Comparison of ENCODE assay signal across 8 mouse cellular contexts in genomic region chr11:60727392-60728140, GRCm38 (mm10). TPM values are rescaled to one million over a fixed set of nuclear protein-coding genes. Genes with fewer than 3 reads are reported as not detected.
DNase-seq lines count a peak whose midpoint lies in the region; ATAC-seq and TF ChIP-seq lines count a peak whose summit lies in the region.

No protein-coding gene starts in this region.

- H3K4me1 ChIP-seq in bone marrow, adult 2 months (ENCODE audit: control insufficient read depth, insufficient read depth, low read length): peaks cover 7% of the 10 kb centered on the region; the same call in 1 of the 2 replicates
- H3K4me1 ChIP-seq in erythroblast, embryonic 14.5 days (ENCODE audit: control insufficient read depth): peaks cover 37% of the 10 kb centered on the region
- peaks cover 25% of the 10 kb centered on the region for H3K4me1 ChIP-seq in limb, embryonic 13.5 days
- peaks cover 13% of the 10 kb centered on the region for H3K4me1 ChIP-seq in neural tube, embryonic 14.5 days (ENCODE audit: control insufficient read depth, insufficient read depth, low read length)

- no peaks in the 10 kb centered on the region for H3K27me3 ChIP-seq in erythroblast, embryonic 14.5 days (ENCODE audit: control insufficient read depth)
- no peaks in the 10 kb centered on the region for H3K27me3 ChIP-seq in limb, embryonic 13.5 days
- H3K27me3 ChIP-seq in neural tube, embryonic 14.5 days (ENCODE audit: control insufficient read depth, insufficient read depth, low read length): no peaks in the 10 kb centered on the region

- peaks cover 49% of the 10 kb centered on the region for H3K36me3 ChIP-seq in erythroblast, embryonic 14.5 days (ENCODE audit: control insufficient read depth)
- peaks cover 49% of the 10 kb centered on the region for H3K36me3 ChIP-seq in limb, embryonic 13.5 days
- peaks cover 34% of the 10 kb centered on the region for H3K36me3 ChIP-seq in neural tube, embryonic 14.5 days (ENCODE audit: control insufficient read depth, insufficient read depth, low read length)

- WGBS in bone marrow, adult 2 months: 4% methylated on average over 12 of the region's 12 CpGs
- WGBS in limb, embryonic 13.5 days: 5% methylated on average over 12 of the region's 12 CpGs
- WGBS in neural tube, embryonic 14.5 days: 6% methylated on average over 12 of the region's 12 CpGs

- H3K9me3 ChIP-seq in erythroblast, embryonic 14.5 days (ENCODE audit: control insufficient read depth, low read length): no peaks in the 10 kb centered on the region
- H3K9me3 ChIP-seq in limb, embryonic 13.5 days: no peaks in the 10 kb centered on the region
- no peaks in the 10 kb centered on the region for H3K9me3 ChIP-seq in neural tube, embryonic 14.5 days (ENCODE audit: control insufficient read depth, low read length)

- peak overlapping the region; percentile 80 for H3K4me2 ChIP-seq in limb, embryonic 13.5 days (replicated peaks)
- H3K4me2 ChIP-seq in neural tube, embryonic 14.5 days (ENCODE audit: low read depth, low read length): peak overlapping the region; percentile 52

- ATAC-seq in limb, embryonic 13.5 days (ENCODE audit: low FRiP score, low read depth): peak; percentile 6; the same call in 1 of the 2 replicates
- peak; percentile 13 for ATAC-seq in neural tube, embryonic 14.5 days (ENCODE audit: low read depth)

- no peak for TF ChIP-seq POLR2A in bone marrow, adult 2 months (IDR thresholded peaks at IDR 0.05; ENCODE audit: borderline replicate concordance, control insufficient read depth, low read depth, low read length)

- TF ChIP-seq CTCF in bone marrow, adult 2 months (IDR thresholded peaks at IDR 0.05; ENCODE audit: control insufficient read depth, insufficient read depth, low read length): no peak

- DNase-seq in kidney, postnatal 14 days: peak; percentile 19
- no peak for DNase-seq in kidney, postnatal 25 days
- no peak for DNase-seq in right cerebral cortex, postnatal 4 days
- no peak for DNase-seq in urinary bladder, postnatal 36 days (ENCODE audit: low spot score in 2 of 2)

- peak overlapping the region; percentile 96 for H3K27ac ChIP-seq in bone marrow, adult 2 months (ENCODE audit: control insufficient read depth, insufficient read depth, low read depth, low read length, poor library complexity)
- H3K27ac ChIP-seq in limb, embryonic 13.5 days: peak overlapping the region; percentile 89
- H3K27ac ChIP-seq in neural tube, embryonic 14.5 days (ENCODE audit: low read depth, low read length): peak overlapping the region; percentile 71

- H3K9ac ChIP-seq in limb, embryonic 13.5 days: peak overlapping the region; percentile 83
- peak overlapping the region; percentile 87 for H3K9ac ChIP-seq in neural tube, embryonic 14.5 days (replicated peaks; ENCODE audit: low read depth, low read length)

- H3K4me3 ChIP-seq in bone marrow, adult 2 months (replicated peaks; ENCODE audit: control insufficient read depth, low read depth, low read length): peak overlapping the region; percentile 95
- peak overlapping the region; percentile 89 for H3K4me3 ChIP-seq in erythroblast, embryonic 14.5 days (replicated peaks)
- H3K4me3 ChIP-seq in limb, embryonic 13.5 days: peak overlapping the region; percentile 80
- H3K4me3 ChIP-seq in neural tube, embryonic 14.5 days (ENCODE audit: low read depth, low read length): peak overlapping the region; percentile 95

RNA-seq across cellular contexts. Expression of gene Flii, which starts 0.5 kb away (rescaled TPM):
- 39.0 and 41.0 TPM in 2 replicates for polyA plus RNA-seq in bone marrow, adult 2 months (2011; ENCODE audit: insufficient read depth, insufficient read length, low replicate concordance, missing spikeins)
- polyA plus RNA-seq in erythroblast, embryonic 14.5 days (2012): 6.9 and 16.9 TPM in 2 replicates
- 65.2 and 68.1 TPM in 2 replicates for polyA plus RNA-seq in limb, embryonic 13.5 days (2015; fragmentation: Nextera tagmentation; extraction: Ambion mirVana)
- 52.9 and 62.7 TPM in 2 replicates for polyA plus RNA-seq in neural tube, embryonic 14.5 days (2014; fragmentation: Nextera tagmentation; extraction: Ambion mirVana)

RNA-seq across cellular contexts. Expression of gene Mief2, which starts 0.6 kb away (rescaled TPM):
- 4.1 and 11.7 TPM in 2 replicates for polyA plus RNA-seq in bone marrow, adult 2 months (2011; ENCODE audit: insufficient read depth, insufficient read length, low replicate concordance, missing spikeins)
- polyA plus RNA-seq in erythroblast, embryonic 14.5 days (2012): 0.38 and 0.50 TPM in 2 replicates
- polyA plus RNA-seq in limb, embryonic 13.5 days (2015; fragmentation: Nextera tagmentation; extraction: Ambion mirVana): 17.9 and 19.7 TPM in 2 replicates
- 23.1 and 25.6 TPM in 2 replicates for polyA plus RNA-seq in neural tube, embryonic 14.5 days (2014; fragmentation: Nextera tagmentation; extraction: Ambion mirVana)

RNA-seq across cellular contexts. Expression of gene Llgl1, which starts 28.0 kb away (rescaled TPM):
- polyA plus RNA-seq in bone marrow, adult 2 months (2011; ENCODE audit: insufficient read depth, insufficient read length, low replicate concordance, missing spikeins): 11.1 and 11.2 TPM in 2 replicates
- 2.5 and 4.0 TPM in 2 replicates for polyA plus RNA-seq in erythroblast, embryonic 14.5 days (2012)
- polyA plus RNA-seq in limb, embryonic 13.5 days (2015; fragmentation: Nextera tagmentation; extraction: Ambion mirVana): 76.6 and 83.9 TPM in 2 replicates
- polyA plus RNA-seq in neural tube, embryonic 14.5 days (2014; fragmentation: Nextera tagmentation; extraction: Ambion mirVana): 35.6 and 42.8 TPM in 2 replicates

RNA-seq across cellular contexts. Expression of gene Top3a, which starts 49.6 kb away (rescaled TPM):
- polyA plus RNA-seq in bone marrow, adult 2 months (2011; ENCODE audit: insufficient read depth, insufficient read length, low replicate concordance, missing spikeins): 4.3 and 8.1 TPM in 2 replicates
- 0.31 and 0.42 TPM in 2 replicates for polyA plus RNA-seq in erythroblast, embryonic 14.5 days (2012)
- polyA plus RNA-seq in limb, embryonic 13.5 days (2015; fragmentation: Nextera tagmentation; extraction: Ambion mirVana): 18.9 and 22.0 TPM in 2 replicates
- 6.5 and 9.2 TPM in 2 replicates for polyA plus RNA-seq in neural tube, embryonic 14.5 days (2014; fragmentation: Nextera tagmentation; extraction: Ambion mirVana)

RNA-seq across cellular contexts. Expression of gene Smcr8, which starts 49.8 kb away (rescaled TPM):
- 2.9 and 11.1 TPM in 2 replicates for polyA plus RNA-seq in bone marrow, adult 2 months (2011; ENCODE audit: insufficient read depth, insufficient read length, low replicate concordance, missing spikeins)
- polyA plus RNA-seq in erythroblast, embryonic 14.5 days (2012): 0.05 and 0.06 TPM in 2 replicates
- 5.4 and 7.0 TPM in 2 replicates for polyA plus RNA-seq in limb, embryonic 13.5 days (2015; fragmentation: Nextera tagmentation; extraction: Ambion mirVana)
- polyA plus RNA-seq in neural tube, embryonic 14.5 days (2014; fragmentation: Nextera tagmentation; extraction: Ambion mirVana): 8.0 and 8.3 TPM in 2 replicates
